Mouse (Mus musculus) urinary bladder, postnatal 14 days (tissue): ENCODE measurements around the gene Rab2b.

Source experiments
- DNase-seq: peaks from one replicate; pipeline ENCODE4 v3.0.0; 2021; ENCODE audit warnings: low spot score

Rab2b gene

DNA sequence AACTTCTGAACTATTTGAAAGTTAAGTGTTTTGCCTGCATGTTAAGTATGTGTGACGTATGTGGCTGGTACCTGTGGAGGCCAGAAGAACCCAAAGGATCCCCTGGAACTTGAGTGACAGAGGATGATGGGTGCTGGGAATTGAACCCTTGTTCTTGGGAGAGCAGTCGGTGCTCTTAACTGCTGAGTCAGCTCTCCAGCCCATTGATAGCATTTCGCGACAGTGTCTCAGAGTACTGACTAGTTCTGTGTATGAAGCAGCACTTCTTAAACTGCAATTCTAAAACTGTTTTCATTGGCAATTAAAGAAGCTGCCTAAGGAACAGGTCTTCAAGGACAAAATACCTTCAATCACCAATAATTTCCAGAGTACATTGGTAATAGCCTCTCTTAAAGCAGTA, 2.1 kb downstream of the Rab2b start:
- DNase-seq, result no peak

DNA sequence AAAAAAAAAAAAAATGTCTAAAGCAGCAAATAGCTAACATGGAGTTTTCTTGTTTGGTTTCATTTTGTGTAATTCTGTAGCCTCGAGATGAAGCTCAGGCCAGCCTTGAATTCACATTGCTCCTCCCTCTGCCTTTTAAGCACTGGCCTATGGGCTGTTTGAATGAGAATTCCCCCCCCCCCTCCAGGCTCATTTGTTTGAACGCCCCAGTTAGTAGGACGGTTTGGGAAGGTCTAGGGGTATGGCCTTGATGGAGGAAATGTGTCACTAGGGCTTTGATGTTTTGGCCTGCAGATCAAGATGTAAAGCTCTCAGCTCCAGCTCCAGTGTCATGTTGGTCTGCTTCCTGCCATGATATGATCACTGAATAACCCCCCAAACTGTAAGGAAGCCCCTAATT, 6.6 kb downstream of the Rab2b start:
- DNase-seq, result no peak

GRCm38 (mm10) chr14:52257484-52258213, 21.7 kb downstream of the Rab2b start, which contains the start of gene Chd8:
Gene Chd8 (minus strand): TSS chr14:52257780.
- DNase-seq, result peak; percentile 98

DNA sequence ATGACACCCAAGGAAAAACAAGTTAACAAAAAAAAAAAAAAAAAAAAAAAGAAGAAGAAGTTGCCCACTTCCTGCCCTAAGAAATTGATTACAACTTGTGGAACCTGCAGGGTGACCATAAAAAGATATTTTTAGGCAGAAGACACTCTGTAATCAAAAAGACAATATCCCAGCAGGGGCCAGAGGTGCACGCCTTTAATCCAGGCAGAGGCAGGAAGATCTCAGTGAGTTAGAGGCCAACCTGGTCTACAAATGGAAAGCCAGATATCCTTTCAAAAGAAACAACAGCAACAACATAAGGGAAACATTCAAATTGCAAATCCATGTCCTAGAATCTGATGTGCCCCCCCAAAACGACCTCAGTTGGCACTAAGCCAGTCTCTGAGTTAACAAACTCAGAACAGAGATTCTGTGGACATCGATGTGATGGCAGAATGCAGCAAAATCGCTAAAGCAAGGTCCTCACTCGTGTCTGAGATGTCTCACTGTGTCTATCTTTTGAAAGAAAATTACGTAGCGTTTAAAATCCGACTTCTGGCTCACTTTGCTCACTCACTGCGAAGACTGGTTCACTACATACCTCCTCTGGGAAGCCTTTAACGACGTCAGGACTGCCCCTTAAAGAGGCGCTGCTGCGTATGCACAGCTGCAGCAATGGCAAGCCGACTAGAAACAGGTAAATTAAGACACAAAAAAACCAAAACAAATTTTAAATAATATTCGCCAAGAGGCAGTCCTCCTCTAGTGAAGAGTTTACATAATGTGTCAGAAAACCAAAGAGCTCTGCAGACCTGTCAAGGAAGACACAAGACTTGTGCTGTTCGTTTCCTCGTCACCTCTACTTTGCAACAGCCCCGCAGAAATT, 22.8 kb downstream of the Rab2b start:
- no peak for DNase-seq

DNA sequence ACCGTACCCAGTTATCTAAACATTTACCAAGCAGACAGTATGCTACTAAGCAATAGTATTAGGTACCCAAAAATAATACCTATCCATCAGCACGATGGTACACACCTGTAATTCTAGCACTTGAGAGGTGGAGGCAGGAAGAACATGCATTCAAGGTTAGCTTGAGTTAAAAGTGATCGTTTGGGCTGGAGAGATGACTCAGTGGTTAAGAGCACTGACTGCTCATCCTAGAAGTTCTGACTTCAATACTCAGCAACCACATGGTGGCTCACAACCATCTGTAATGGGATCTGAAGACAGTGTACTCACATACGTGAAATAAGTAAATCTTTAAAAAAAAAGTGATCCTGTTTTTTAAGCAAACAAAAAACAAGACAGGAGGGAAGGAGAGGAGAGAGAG, 33.2 kb downstream of the Rab2b start:
- DNase-seq, result no peak

DNA sequence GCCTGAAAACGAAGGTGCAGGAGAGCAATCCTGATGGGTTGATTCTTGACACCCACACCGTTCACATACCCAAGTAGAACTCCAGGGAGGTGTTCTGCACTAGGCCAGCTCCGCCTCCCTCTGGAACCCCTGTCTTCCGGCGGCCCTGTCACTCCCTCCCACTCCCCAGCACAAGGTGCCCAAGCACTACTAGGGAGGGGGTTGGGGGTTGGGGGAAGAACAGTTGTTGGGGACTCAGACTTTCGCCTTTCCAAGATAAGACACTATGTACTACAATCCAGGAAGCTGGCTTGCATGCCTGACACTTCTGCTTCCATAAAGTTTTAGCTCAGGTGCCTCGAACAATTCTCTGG, 34.7 kb downstream of the Rab2b start:
- no peak for DNase-seq

DNA sequence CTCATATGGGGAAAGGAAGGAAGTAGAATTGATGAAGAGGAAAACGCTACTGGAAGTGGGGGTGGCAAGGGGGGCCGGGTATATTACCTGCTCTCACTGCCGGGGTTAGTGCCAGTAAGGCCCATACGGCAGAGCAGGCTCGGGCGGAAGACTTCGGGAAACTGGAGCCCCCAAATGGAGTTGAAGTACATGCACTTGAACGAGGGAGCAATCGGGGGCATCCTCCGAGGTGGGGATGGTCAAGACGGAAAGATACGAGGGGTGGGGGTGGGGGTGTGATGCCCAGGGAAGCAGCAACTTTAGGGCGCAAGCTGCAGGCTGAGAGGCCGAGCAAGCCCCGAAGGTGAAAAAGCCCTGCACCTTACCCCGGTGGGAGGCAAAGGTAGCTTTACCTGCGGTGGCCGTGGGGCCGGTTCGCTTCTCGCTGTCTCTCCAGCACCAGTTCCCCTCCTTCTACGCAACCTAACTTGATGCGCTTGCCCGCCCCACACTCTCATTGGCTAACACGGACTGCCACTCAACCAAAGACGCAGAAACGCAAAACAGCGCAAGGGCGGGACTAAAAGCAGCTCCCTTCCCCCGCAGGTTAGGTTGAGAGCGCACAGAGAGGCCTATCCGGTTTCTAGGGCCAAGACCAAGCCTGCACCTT, 35.2 kb downstream of the Rab2b start:
- peak; percentile 100 for DNase-seq

GRCm38 (mm10) chr14:52236216-52236615, 43.1 kb downstream of the Rab2b start:
- no peak for DNase-seq

DNA sequence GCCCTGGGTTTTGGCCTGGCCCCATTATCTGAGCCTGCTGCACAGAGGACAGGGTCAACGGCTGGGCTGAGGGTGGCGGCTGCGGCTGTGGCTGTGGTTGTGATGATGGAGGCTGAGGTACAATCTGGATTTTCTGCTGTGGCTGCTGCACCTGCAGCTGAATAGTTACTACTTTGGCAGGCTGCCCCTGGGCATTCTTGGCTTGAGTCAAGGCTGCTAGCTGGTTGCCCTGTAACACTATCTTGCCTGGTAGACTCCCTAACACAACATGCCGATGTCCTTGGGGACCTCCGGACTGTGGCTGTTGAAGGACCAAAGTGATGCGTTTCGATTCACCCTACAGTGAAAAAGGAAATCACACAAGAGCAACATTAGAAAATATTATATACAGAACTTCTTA, 44.2 kb downstream of the Rab2b start:
- no peak for DNase-seq

DNA sequence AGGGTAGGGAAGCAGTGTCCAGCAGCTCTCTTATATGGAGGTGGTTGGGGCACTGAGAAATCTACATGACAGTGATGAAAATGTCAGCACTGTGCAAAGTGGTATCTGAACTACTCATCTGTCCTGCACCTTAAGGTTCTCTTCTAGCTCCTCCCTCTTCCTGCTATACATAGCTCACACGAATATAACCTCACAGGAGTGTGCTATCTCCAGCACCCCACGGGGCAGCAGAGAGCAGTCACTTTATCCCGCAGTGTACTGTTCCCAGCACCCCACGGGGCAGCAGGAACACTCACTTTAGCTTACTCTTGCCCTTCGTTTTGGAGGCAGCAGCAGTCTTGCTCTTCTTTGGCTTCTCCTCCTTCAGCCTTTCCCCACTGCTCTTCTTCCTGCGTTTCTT, 47.1 kb downstream of the Rab2b start:
- DNase-seq, result no peak

DNA sequence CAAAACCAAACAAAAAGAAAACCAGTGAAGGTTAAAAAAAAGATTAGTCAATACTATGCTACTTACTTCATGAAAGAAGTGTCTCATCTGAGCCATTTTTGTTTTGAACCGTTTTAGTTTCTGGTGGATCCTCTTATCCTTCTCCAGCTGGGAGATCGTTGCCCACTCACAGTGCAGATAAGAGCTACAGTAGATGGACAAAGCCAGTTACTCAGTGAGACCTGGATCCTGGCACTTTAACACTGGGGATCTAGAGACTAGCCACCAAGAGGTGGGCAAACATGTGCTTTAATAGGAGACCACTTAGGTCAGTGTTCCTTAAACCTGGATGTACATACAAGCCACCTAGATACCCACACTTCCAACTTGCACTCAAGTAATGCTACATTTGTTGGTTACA, 53.4 kb downstream of the Rab2b start:
- DNase-seq, result no peak

- no peak for DNase-seq
Observed at GRCm38 (mm10) chr14:52217261-52217660, 62.1 kb downstream of the Rab2b start.
